Mouse (Mus musculus): Measurements from ENCODE around the gene Cd9. TPM values are rescaled to one million over a fixed set of nuclear protein-coding genes. Genes with fewer than 3 reads are reported as not detected.

The Cd9 gene
- polyA plus RNA-seq, 1 experiment from 2014 or later: 45.9 TPM

DNA sequence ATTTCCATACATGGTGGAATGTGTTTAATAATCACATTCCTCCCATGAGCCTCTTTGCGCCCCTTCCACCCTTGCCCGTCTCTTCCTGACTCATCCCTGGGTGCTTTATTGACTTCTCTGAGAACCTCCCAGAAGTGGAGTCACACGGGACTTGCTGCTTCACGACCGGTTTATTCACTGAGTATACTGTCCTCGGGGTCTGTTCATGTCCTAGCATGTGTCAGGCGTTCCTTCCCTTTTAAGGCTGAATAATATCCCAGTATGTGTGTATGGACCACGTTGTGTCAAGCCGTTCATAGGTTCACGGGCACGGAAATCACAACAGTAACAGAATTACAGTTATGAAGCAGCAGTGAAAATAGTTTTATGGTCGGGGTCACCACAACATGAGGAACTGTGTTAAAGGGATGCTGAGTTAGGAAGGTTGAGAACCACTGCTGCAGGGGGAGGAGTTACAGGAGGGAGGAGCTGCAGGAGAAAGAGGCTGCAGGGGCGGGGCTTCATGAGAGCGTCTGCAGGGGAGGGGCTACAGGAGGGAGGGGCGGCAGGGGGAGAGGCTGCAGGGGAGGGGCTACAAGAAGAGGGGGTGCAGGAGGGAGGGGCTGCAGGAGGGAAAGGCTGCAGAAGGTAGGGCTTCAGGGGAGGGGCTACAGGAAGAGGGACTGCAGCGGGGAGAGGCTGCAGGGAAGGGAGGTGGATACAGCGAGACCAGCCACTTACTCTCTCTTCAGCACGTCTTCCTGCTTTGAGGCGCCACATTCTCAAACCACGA, 72.4 kb downstream of the Cd9 start:
- no peak overlapping the region; the same call in 1 of the 2 replicates for H3K4me2 ChIP-seq (replicated peaks; ENCODE audit: low read depth, low read length)
- peak; percentile 74 for DNase-seq (ENCODE audit: low spot score)
- WGBS: 27% methylated on average over 19 of the region's 20 CpGs

DNA sequence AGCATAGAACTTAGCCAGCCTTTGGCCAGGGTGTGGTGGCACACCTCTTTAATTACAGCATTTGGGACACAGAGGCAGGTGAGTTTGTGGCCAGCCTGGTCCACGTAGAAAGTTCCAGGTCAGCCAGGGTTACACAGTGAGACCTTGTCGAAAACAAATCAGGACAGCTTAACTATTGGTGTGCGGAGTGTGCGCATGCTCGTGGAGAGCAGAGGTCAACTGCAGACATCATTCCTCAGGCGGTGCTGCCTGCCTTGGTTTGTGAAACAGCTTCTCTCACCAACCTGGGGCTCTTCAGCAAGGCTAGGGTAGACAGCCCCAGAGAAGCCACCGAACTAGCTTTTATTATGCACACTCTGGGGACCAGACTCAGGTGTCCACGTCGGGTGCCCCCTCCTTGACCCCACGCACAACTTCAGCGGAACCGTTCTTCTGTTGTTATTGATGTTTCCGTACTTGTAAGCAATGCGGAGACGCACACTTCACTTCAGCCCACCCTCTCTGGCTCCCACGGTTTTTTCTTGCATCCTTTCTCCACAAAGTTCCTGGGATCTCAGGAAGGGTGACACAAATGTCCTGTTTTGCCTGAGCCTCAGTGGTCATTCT, 74.0 kb downstream of the Cd9 start:
- no peak overlapping the region for H3K4me2 ChIP-seq (replicated peaks; ENCODE audit: low read depth, low read length)
- ATAC-seq (ENCODE audit: low FRiP score): no peak
- no peaks in the 10 kb centered on the region for H3K9me3 ChIP-seq (ENCODE audit: control insufficient read depth, low read length)
- H3K27me3 ChIP-seq (ENCODE audit: control insufficient read depth, insufficient read depth, low read length): no peaks in the 10 kb centered on the region
- no peak overlapping the region for H3K9ac ChIP-seq (ENCODE audit: low read depth, low read length)
- H3K36me3 ChIP-seq (ENCODE audit: control insufficient read depth, insufficient read depth, low read length): no peaks in the 10 kb centered on the region
- H3K27ac ChIP-seq (ENCODE audit: low read depth, low read length): no peak overlapping the region
- 68% methylated on average over 16 of the region's 16 CpGs for WGBS
- H3K4me1 ChIP-seq (replicated peaks; ENCODE audit: control insufficient read depth, insufficient read depth, low read length): 0 out of 2 replicates have a peak, but pooled peaks cover 2% of the 10 kb centered on the region
- DNase-seq (ENCODE audit: low spot score): no peak
- H3K4me3 ChIP-seq (ENCODE audit: low read depth, low read length): no peak overlapping the region

More for the DNA sequence above, 72.4 kb downstream of the Cd9 start:
- ATAC-seq (ENCODE audit: low FRiP score): peak; percentile 30; the same call in 1 of the 2 replicates
- H3K4me1 ChIP-seq (replicated peaks; ENCODE audit: control insufficient read depth, insufficient read depth, low read length): 0 out of 2 replicates have a peak, but pooled peaks cover 2% of the 10 kb centered on the region
- no peak overlapping the region for H3K9ac ChIP-seq (ENCODE audit: low read depth, low read length)
- no peak overlapping the region for H3K27ac ChIP-seq (ENCODE audit: low read depth, low read length)
- no peaks in the 10 kb centered on the region for H3K27me3 ChIP-seq (ENCODE audit: control insufficient read depth, insufficient read depth, low read length)
- H3K36me3 ChIP-seq (ENCODE audit: control insufficient read depth, insufficient read depth, low read length): no peaks in the 10 kb centered on the region
- H3K4me3 ChIP-seq (ENCODE audit: low read depth, low read length): 0 out of 2 replicates have a peak overlapping the region, but pooled peaks have one; percentile 6
- H3K9me3 ChIP-seq (ENCODE audit: control insufficient read depth, low read length): no peaks in the 10 kb centered on the region

DNA sequence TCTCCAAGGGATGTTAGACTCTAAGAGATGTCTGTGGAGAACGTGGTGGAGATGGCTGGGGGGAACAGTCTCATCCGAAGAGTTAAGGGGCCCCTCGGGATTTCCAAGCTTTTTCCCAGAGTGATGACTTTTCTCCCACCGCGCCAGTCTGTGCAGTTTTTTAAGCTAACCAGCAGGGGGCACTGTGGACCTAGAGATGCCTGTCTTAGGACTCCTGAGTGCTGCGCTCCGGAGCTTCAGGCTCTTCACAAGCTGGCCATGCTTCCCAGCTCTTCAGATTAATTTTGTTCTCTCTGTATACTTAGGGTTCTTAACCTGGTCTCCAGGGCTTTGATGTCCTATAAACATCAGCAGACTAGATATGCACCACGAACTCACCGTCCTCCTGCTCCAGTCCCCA, 75.8 kb downstream of the Cd9 start:
- Histone ChIP-seq H3K27ac (ENCODE audit: low read depth, low read length) (no peak overlapping the region), H3K4me3 (ENCODE audit: low read depth, low read length) (no peak overlapping the region), H3K36me3 (ENCODE audit: control insufficient read depth, insufficient read depth, low read length) (no peaks in the 10 kb centered on the region), H3K4me2 (replicated peaks; ENCODE audit: low read depth, low read length) (no peak overlapping the region), H3K27me3 (ENCODE audit: control insufficient read depth, insufficient read depth, low read length) (no peaks in the 10 kb centered on the region), H3K9me3 (ENCODE audit: control insufficient read depth, low read length) (no peaks in the 10 kb centered on the region), H3K9ac (ENCODE audit: low read depth, low read length) (no peak overlapping the region), H3K4me1 (replicated peaks; ENCODE audit: control insufficient read depth, insufficient read depth, low read length) (0 out of 2 replicates have a peak, but pooled peaks cover 2% of the 10 kb centered on the region)
- WGBS: 13% methylated on average over 9 of the region's 9 CpGs
- DNase-seq (ENCODE audit: low spot score) (peak; percentile 91), ATAC-seq (ENCODE audit: low FRiP score) (peak; percentile 66; the same call in 1 of the 2 replicates)

DNA sequence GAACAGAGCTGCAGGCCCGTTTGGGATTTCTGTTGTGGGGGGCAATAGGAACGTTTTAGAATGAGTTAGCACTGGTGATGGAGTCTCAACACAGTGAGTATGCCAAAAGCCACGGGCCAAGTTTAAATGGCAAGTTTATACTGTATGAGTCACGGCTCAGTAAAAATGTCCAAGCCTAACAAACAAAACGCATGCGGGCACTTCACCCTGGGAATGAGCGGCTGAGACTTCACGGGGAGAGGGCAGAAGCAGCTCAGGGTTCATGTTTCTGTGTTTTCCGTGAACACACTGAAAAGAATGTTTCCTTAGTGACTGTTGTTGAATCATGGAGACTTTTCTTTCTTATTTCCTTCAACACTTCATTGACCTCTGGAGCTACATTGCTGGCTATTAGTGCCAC, 81.3 kb downstream of the Cd9 start:
- Histone ChIP-seq H3K4me1 (replicated peaks; ENCODE audit: control insufficient read depth, insufficient read depth, low read length) (no peaks in the 10 kb centered on the region), H3K9ac (ENCODE audit: low read depth, low read length) (no peak overlapping the region), H3K36me3 (ENCODE audit: control insufficient read depth, insufficient read depth, low read length) (no peaks in the 10 kb centered on the region), H3K4me3 (ENCODE audit: low read depth, low read length) (no peak overlapping the region), H3K4me2 (replicated peaks; ENCODE audit: low read depth, low read length) (no peak overlapping the region), H3K9me3 (ENCODE audit: control insufficient read depth, low read length) (no peaks in the 10 kb centered on the region), H3K27me3 (ENCODE audit: control insufficient read depth, insufficient read depth, low read length) (no peaks in the 10 kb centered on the region), H3K27ac (ENCODE audit: low read depth, low read length) (no peak overlapping the region)
- WGBS: 83% methylated on average over 9 of the region's 9 CpGs
- DNase-seq (ENCODE audit: low spot score) (no peak), ATAC-seq (ENCODE audit: low FRiP score) (no peak)

DNA sequence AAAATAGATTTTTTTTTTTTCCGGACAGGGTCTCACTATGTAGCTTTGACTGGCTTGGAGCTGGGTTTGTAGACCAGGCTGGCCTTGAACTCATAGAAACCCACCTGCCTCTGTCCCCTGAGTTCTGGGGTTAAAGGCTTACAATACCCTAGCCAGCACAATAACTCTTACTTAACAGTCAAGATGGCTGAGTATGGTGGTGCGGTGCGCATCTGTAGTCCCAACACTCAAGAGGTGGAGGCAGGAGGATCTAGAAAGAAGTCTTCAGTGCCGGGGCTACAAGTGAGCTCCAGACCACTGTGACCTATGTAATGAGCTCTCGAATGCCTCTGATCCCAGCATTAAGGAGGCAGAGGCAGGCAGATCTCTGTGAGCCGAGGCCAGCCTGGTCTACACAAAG, 82.9 kb downstream of the Cd9 start:
- WGBS: 91% methylated on average over 6 of the region's 6 CpGs
- Histone ChIP-seq H3K27me3 (ENCODE audit: control insufficient read depth, insufficient read depth, low read length) (no peaks in the 10 kb centered on the region), H3K4me2 (replicated peaks; ENCODE audit: low read depth, low read length) (no peak overlapping the region), H3K9me3 (ENCODE audit: control insufficient read depth, low read length) (no peaks in the 10 kb centered on the region), H3K36me3 (ENCODE audit: control insufficient read depth, insufficient read depth, low read length) (no peaks in the 10 kb centered on the region), H3K4me3 (ENCODE audit: low read depth, low read length) (no peak overlapping the region), H3K9ac (ENCODE audit: low read depth, low read length) (no peak overlapping the region), H3K4me1 (replicated peaks; ENCODE audit: control insufficient read depth, insufficient read depth, low read length) (no peaks in the 10 kb centered on the region), H3K27ac (ENCODE audit: low read depth, low read length) (no peak overlapping the region)
- ATAC-seq (ENCODE audit: low FRiP score): no peak
- DNase-seq (ENCODE audit: low spot score): no peak

DNA sequence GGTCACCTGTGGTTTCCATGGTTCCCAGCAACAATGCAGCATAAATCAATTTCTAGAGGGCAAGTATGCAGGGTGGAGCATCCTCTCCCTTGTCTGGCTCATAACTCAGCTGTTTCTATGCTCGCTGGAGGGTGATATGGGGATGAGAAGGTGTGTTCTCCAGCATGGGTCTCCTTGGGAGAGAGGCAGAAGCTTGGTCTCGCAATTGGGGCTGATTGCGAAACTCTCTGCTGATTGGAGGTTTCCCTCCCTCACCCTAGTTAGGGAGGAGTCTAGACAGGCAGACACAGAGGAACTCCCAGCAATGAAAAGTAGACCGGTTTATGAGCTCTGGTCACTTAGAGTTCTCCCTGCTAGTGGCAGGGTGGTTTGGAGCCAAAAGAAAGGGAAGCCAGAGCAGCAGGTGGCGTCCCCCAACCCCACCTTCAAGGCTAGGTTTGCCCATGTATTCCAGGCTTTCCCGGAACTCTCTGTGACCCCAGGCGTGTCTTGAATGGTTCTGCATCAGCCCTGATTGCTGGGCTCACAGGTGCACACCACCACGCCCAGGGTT, 83.5 kb downstream of the Cd9 start:
- 56% methylated on average over 8 of the region's 8 CpGs for WGBS
- Histone ChIP-seq H3K4me2 (replicated peaks; ENCODE audit: low read depth, low read length) (no peak overlapping the region), H3K27ac (ENCODE audit: low read depth, low read length) (no peak overlapping the region), H3K36me3 (ENCODE audit: control insufficient read depth, insufficient read depth, low read length) (no peaks in the 10 kb centered on the region), H3K27me3 (ENCODE audit: control insufficient read depth, insufficient read depth, low read length) (no peaks in the 10 kb centered on the region), H3K9me3 (ENCODE audit: control insufficient read depth, low read length) (no peaks in the 10 kb centered on the region), H3K4me1 (replicated peaks; ENCODE audit: control insufficient read depth, insufficient read depth, low read length) (no peaks in the 10 kb centered on the region), H3K4me3 (ENCODE audit: low read depth, low read length) (no peak overlapping the region), H3K9ac (ENCODE audit: low read depth, low read length) (no peak overlapping the region)
- ATAC-seq (ENCODE audit: low FRiP score) (no peak), DNase-seq (ENCODE audit: low spot score) (no peak)

DNA sequence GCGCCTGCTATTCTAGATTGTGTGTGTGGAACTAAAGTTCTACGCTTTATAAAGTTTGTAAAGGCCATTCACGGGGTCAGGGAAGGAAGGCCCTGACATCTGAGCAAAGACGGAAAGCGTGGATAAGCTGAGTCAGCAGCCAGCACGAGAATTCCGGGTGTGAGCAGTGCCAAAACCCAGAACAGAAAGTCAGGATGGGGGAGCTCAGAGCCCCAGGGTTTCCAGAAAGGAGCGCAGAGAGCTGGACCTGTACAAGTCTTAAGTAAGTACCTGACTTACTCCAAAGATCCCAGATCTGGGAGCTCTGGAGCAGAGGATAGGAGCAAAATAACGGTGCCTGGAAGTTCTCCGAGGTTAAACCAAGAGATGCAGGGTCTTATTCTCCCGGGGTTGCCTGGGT, 84.0 kb downstream of the Cd9 start:
- H3K27ac ChIP-seq (ENCODE audit: low read depth, low read length): no peak overlapping the region
- no peaks in the 10 kb centered on the region for H3K27me3 ChIP-seq (ENCODE audit: control insufficient read depth, insufficient read depth, low read length)
- ATAC-seq (ENCODE audit: low FRiP score): no peak
- no peaks in the 10 kb centered on the region for H3K4me1 ChIP-seq (replicated peaks; ENCODE audit: control insufficient read depth, insufficient read depth, low read length)
- H3K4me2 ChIP-seq (replicated peaks; ENCODE audit: low read depth, low read length): no peak overlapping the region
- no peak overlapping the region for H3K9ac ChIP-seq (ENCODE audit: low read depth, low read length)
- no peaks in the 10 kb centered on the region for H3K36me3 ChIP-seq (ENCODE audit: control insufficient read depth, insufficient read depth, low read length)
- no peak overlapping the region for H3K4me3 ChIP-seq (ENCODE audit: low read depth, low read length)
- 79% methylated on average over 11 of the region's 11 CpGs for WGBS
- no peak for DNase-seq (ENCODE audit: low spot score)
- no peaks in the 10 kb centered on the region for H3K9me3 ChIP-seq (ENCODE audit: control insufficient read depth, low read length)
